Mouse (Mus musculus) midbrain, embryonic 13.5 days (tissue): Measurements from ENCODE around the gene Hist3h2ba. TPM values are rescaled to one million over a fixed set of nuclear protein-coding genes. Genes with fewer than 3 reads are reported as not detected.

Experiments
- ATAC-seq: fragments of 200-750 bp; cut with Nextera tagmentation; 2 replicates; pipeline ENCODE4 v1.8.0; 2017; ENCODE audit warnings: mild to moderate bottlenecking, moderate TSS enrichment, moderate library complexity
- H3K27ac ChIP-seq: fragments of 300-500 bp; sonication (generic); 2 replicates; pipeline ENCODE4 v1.5.1; 2015; ENCODE audit warnings: inconsistent platforms, mild to moderate bottlenecking, moderate library complexity
- H3K27me3 ChIP-seq: fragments of 300-500 bp; sonication (generic); 2 replicates; pipeline ENCODE4 v1.6.1; 2015; ENCODE audit warnings: mild to moderate bottlenecking, inconsistent platforms
- H3K36me3 ChIP-seq: fragments of 300-500 bp; sonication (generic); 2 replicates; pipeline ENCODE4 v1.6.1; 2015; ENCODE audit warnings: mild to moderate bottlenecking, inconsistent platforms
- H3K4me1 ChIP-seq: fragments of 300-500 bp; sonication (generic); replicated peaks from 2 replicates; pipeline ENCODE4 v1.6.1; 2015; ENCODE audit warnings: inconsistent platforms
- H3K4me2 ChIP-seq: fragments of 300-500 bp; sonication (generic); replicated peaks from 2 replicates; pipeline ENCODE4 v1.6.1; 2015; ENCODE audit warnings: moderate library complexity, mild to moderate bottlenecking, inconsistent platforms
- H3K4me3 ChIP-seq: fragments of 300-500 bp; sonication (generic); replicated peaks from 2 replicates; pipeline ENCODE4 v1.5.1; 2015; ENCODE audit warnings: mild to moderate bottlenecking, inconsistent platforms
- H3K9ac ChIP-seq: fragments of 300-500 bp; sonication (generic); replicated peaks from 2 replicates; pipeline ENCODE4 v1.6.1; 2015; ENCODE audit warnings: mild to moderate bottlenecking, inconsistent platforms
- H3K9me3 ChIP-seq: fragments of 300-500 bp; sonication (generic); 2 replicates; pipeline ENCODE4 v1.6.1; 2016; ENCODE audit warnings: mild to moderate bottlenecking, inconsistent platforms
- WGBS: fragments of 180-500 bp; shearing (Covaris S2); methylation state at CpG from one replicate; pipeline ENCODE4 v1.1.7; 2015; 5-methylcytosine and 5-hydroxymethylcytosine counted together
- polyA plus RNA-seq: library from polyadenylated mRNA; unstranded; fragments of >200 nt; fragmentation: Nextera tagmentation; extraction: Ambion mirVana; gene quantifications from 2 replicates; pipeline ENCODE4 v1.2.1, GENCODE M21; 2015

The Hist3h2ba gene
- polyA plus RNA-seq, 1 experiment from 2014 or later, result 402 TPM

DNA sequence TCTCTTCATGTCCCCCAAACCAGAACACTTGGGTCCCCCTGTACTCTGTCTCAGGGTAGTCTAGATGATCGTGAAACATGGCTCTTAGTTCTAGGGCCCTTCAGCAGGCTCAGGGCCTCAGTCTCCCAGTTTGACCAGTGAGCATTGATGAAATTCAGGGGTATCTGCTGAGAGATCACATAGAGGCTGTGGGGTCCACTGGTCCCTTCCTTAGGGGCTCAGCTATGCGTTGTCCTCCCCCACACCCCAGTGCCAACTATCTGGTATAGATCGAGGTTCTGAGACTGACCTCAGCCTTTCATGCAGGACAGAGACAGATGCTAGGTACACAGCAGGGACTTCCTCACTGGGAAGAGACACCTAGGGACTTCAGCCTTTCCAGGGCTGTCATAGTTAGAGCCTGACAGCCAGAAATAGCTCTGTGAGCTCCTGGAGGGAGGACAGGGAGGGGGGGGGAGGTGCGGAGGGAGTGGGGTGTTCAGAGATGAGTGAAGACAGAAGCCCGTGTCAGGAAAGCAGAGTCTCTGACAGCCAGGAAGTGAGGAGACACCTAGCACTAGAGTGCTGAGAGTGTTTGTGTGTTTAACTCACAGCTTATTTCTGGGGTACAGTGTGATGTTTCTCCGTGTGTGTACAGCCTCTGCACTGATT lies 35.1 kb downstream of the Hist3h2ba start:
- Histone ChIP-seq H3K36me3 (peaks cover 66% of the 10 kb centered on the region), H3K9me3 (no peaks in the 10 kb centered on the region), H3K27ac (no peak overlapping the region), H3K4me1 (peaks cover 30% of the 10 kb centered on the region), H3K27me3 (no peaks in the 10 kb centered on the region), H3K9ac (no peak overlapping the region), H3K4me3 (no peak overlapping the region), H3K4me2 (no peak overlapping the region)
- ATAC-seq, result no peak
- 88% methylated on average over 6 of the region's 6 CpGs for WGBS

DNA sequence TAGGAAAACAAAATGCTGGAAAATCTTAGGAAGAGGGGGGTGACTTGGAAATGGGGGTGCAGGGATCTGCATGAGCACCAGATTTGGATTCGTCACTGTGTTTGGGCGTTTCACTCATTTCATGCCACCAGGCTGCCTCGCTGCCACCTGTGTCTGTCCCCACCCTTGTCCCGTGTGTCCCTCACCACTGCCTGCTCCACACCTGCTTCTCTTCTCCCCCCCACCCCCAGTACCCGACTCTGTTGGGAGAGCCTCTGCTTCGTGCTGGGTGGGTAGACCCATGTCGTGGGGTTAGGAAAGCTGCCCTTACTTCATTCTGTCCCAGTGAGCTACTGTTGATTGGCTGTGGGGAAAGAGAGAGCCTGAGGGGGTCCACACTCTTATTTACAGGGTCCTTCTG lies 35.9 kb downstream of the Hist3h2ba start:
- 93% methylated on average over 7 of the region's 7 CpGs for WGBS
- Histone ChIP-seq H3K27ac (no peak overlapping the region), H3K4me3 (no peak overlapping the region), H3K4me1 (peaks cover 22% of the 10 kb centered on the region), H3K36me3 (peaks cover 75% of the 10 kb centered on the region), H3K9ac (no peak overlapping the region), H3K9me3 (no peaks in the 10 kb centered on the region), H3K4me2 (no peak overlapping the region), H3K27me3 (no peaks in the 10 kb centered on the region)
- no peak for ATAC-seq

DNA sequence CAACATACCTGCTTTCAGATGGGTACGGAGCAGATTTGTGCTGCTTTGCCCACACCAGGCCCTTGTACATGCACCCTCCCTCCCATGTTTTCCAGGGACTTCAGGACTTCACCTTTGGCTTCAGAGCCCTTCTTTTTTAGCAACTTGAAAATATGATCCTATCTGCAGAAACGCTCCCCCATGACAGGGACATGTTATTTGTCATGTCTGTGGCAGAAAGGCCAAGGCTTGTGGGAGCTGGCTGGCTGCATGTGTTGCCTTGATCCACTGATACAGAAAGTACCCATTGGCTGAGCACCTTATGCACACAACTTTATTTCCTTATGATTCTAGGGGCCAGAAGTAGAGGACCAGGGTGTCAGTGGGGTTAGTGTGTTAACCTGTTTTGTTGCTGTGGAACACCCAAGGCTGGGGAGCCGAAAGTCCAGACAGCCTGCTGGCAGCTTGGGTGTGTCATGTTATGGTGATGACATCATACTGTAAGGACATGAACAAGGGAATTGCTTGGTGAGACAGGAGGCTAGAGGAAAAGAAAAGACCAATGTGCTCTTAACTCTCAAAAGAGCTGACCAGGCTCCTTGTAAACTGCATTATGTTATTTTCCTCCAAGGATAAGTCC lies 36.7 kb downstream of the Hist3h2ba start:
- no peak overlapping the region for H3K9ac ChIP-seq
- peaks cover 14% of the 10 kb centered on the region for H3K4me1 ChIP-seq
- no peak overlapping the region for H3K4me2 ChIP-seq
- H3K27ac ChIP-seq, result no peak overlapping the region
- H3K4me3 ChIP-seq, result no peak overlapping the region
- H3K9me3 ChIP-seq, result no peaks in the 10 kb centered on the region
- WGBS, result 94% methylated on average over 3 of the region's 3 CpGs
- ATAC-seq, result no peak
- no peaks in the 10 kb centered on the region for H3K27me3 ChIP-seq
- H3K36me3 ChIP-seq, result peaks cover 82% of the 10 kb centered on the region

GRCm38 (mm10) chr11:58989166-58989565 lies 40.4 kb downstream of the Hist3h2ba start:
- peaks cover 73% of the 10 kb centered on the region for H3K36me3 ChIP-seq
- H3K9ac ChIP-seq, result no peak overlapping the region
- no peak overlapping the region for H3K27ac ChIP-seq
- no peak overlapping the region for H3K4me3 ChIP-seq
- H3K27me3 ChIP-seq, result peaks cover 10% of the 10 kb centered on the region; the same call in 1 of the 2 replicates
- H3K4me1 ChIP-seq, result peaks cover 1% of the 10 kb centered on the region; the same call in 1 of the 2 replicates
- no peak overlapping the region for H3K4me2 ChIP-seq
- H3K9me3 ChIP-seq, result no peaks in the 10 kb centered on the region
- ATAC-seq, result no peak
- 96% methylated on average over 4 of the region's 4 CpGs for WGBS

GRCm38 (mm10) chr11:58990141-58990540 lies 41.4 kb downstream of the Hist3h2ba start:
- Histone ChIP-seq H3K27me3 (peaks cover 16% of the 10 kb centered on the region), H3K9ac (no peak overlapping the region), H3K4me2 (no peak overlapping the region), H3K4me3 (no peak overlapping the region), H3K36me3 (peaks cover 63% of the 10 kb centered on the region), H3K4me1 (peaks cover 10% of the 10 kb centered on the region), H3K9me3 (no peaks in the 10 kb centered on the region), H3K27ac (no peak overlapping the region)
- ATAC-seq, result no peak
- 91% methylated on average over 17 of the region's 17 CpGs for WGBS

GRCm38 (mm10) chr11:58990794-58991193 lies 42.1 kb downstream of the Hist3h2ba start:
- no peak overlapping the region for H3K27ac ChIP-seq
- H3K4me2 ChIP-seq, result no peak overlapping the region
- H3K9me3 ChIP-seq, result no peaks in the 10 kb centered on the region
- H3K9ac ChIP-seq, result no peak overlapping the region
- peaks cover 10% of the 10 kb centered on the region for H3K4me1 ChIP-seq
- peaks cover 57% of the 10 kb centered on the region for H3K36me3 ChIP-seq
- WGBS, result 89% methylated on average over 9 of the region's 9 CpGs
- no peak for ATAC-seq
- no peak overlapping the region for H3K4me3 ChIP-seq
- H3K27me3 ChIP-seq, result peaks cover 23% of the 10 kb centered on the region

DNA sequence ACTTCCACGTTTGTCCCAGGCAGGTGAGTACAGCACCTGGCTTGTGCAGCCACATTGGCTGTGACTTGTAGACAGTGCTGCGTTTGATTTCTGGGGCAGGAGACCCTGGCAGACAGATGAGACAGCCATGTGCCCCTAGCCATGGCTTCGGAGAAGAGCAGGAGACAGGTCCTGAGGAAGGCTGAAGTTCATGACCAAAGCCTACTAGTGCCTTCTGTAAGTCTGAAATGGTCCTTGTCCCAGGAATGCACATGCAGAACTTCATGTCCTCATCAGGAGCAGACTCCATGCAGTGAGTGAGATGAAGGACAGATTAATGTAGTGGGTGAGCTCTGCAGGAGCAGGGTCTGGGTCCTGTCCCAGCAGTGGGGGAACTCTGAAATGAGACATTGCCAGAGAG lies 43.2 kb downstream of the Hist3h2ba start:
- WGBS, result 83% methylated on average over 3 of the region's 3 CpGs
- H3K4me1 ChIP-seq, result peaks cover 10% of the 10 kb centered on the region
- H3K9me3 ChIP-seq, result no peaks in the 10 kb centered on the region
- H3K27me3 ChIP-seq, result peaks cover 30% of the 10 kb centered on the region
- H3K4me3 ChIP-seq, result no peak overlapping the region
- ATAC-seq, result no peak
- H3K9ac ChIP-seq, result no peak overlapping the region
- H3K27ac ChIP-seq, result no peak overlapping the region
- H3K36me3 ChIP-seq, result peaks cover 46% of the 10 kb centered on the region
- H3K4me2 ChIP-seq, result no peak overlapping the region

- Histone ChIP-seq H3K4me1 (peaks cover 10% of the 10 kb centered on the region), H3K4me2 (no peak overlapping the region), H3K9ac (no peak overlapping the region), H3K4me3 (no peak overlapping the region), H3K36me3 (peaks cover 33% of the 10 kb centered on the region), H3K27ac (no peak overlapping the region), H3K9me3 (no peaks in the 10 kb centered on the region), H3K27me3 (peaks cover 30% of the 10 kb centered on the region)
- no peak for ATAC-seq
- WGBS, result 85% methylated on average over 6 of the region's 6 CpGs
Observed at GRCm38 (mm10) chr11:58993091-58993670, 44.5 kb downstream of the Hist3h2ba start.

DNA sequence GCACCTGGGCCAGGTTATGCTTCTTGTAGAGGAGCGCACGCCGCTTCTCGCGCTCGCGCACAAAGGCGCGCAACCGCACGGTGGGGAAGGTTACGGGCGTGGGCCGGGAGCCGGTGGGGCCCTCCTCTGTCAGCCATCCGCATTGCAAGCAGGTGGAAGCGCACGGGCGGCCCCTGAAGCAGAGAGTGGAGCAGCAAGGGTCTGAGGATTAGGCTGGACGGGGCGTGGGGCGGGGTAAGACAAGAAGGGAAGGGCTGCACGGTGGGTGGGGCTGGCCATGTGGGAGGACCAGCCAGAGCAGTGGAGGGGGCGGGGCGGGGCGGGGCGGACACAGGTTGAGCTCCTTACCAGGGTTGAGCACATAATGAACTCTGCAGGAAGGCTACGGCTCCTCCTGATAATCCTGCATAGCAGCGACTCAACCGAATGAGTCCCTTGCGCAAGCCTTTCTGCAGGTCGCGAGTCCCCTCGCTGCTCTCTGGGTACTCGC lies 45.7 kb downstream of the Hist3h2ba start:
- peak; percentile 66 for ATAC-seq
- peaks cover 30% of the 10 kb centered on the region for H3K27me3 ChIP-seq
- WGBS, result 1% methylated on average over 35 of the region's 35 CpGs
- H3K9ac ChIP-seq, result peak overlapping the region; percentile 59
- H3K4me2 ChIP-seq, result peak overlapping the region; percentile 64
- H3K9me3 ChIP-seq, result no peaks in the 10 kb centered on the region
- H3K4me3 ChIP-seq, result peak overlapping the region; percentile 37
- peaks cover 21% of the 10 kb centered on the region for H3K36me3 ChIP-seq
- H3K27ac ChIP-seq, result no peak overlapping the region
- H3K4me1 ChIP-seq, result peaks cover 10% of the 10 kb centered on the region

GRCm38 (mm10) chr11:58995061-58995806 lies 46.5 kb downstream of the Hist3h2ba start:
- peak overlapping the region; percentile 37 for H3K4me3 ChIP-seq
- no peaks in the 10 kb centered on the region for H3K9me3 ChIP-seq
- peaks cover 10% of the 10 kb centered on the region for H3K4me1 ChIP-seq
- no peak overlapping the region for H3K9ac ChIP-seq
- H3K4me2 ChIP-seq, result peak overlapping the region; percentile 64
- no peak overlapping the region for H3K27ac ChIP-seq
- H3K36me3 ChIP-seq, result peaks cover 13% of the 10 kb centered on the region
- ATAC-seq, result no peak
- 81% methylated on average over 9 of the region's 9 CpGs for WGBS
- H3K27me3 ChIP-seq, result peaks cover 30% of the 10 kb centered on the region

- Histone ChIP-seq H3K4me2 (no peak overlapping the region), H3K36me3 (peaks cover 6% of the 10 kb centered on the region), H3K4me1 (peaks cover 10% of the 10 kb centered on the region), H3K27me3 (peaks cover 30% of the 10 kb centered on the region), H3K27ac (no peak overlapping the region), H3K9me3 (no peaks in the 10 kb centered on the region), H3K9ac (no peak overlapping the region), H3K4me3 (no peak overlapping the region)
- WGBS, result 61% methylated on average over 12 of the region's 12 CpGs
- ATAC-seq, result no peak
Observed at GRCm38 (mm10) chr11:58995807-58996370, 47.2 kb downstream of the Hist3h2ba start.
